Mouse (Mus musculus): ENCODE data around the gene Elovl1.

GRCm38 (mm10) chr4:118425374-118425773 lies 2.5 kb upstream of the Elovl1 start:
- TF ChIP-seq CTCF (IDR thresholded peaks at IDR 0.05; ENCODE audit: insufficient read depth, low read length) (no peak), POLR2A (IDR thresholded peaks at IDR 0.05; ENCODE audit: borderline replicate concordance, extremely low read depth, low read depth, low read length) (no peak)
